17 mouse cellular contexts compared by ENCODE assay signal in the genomic region with DNA sequence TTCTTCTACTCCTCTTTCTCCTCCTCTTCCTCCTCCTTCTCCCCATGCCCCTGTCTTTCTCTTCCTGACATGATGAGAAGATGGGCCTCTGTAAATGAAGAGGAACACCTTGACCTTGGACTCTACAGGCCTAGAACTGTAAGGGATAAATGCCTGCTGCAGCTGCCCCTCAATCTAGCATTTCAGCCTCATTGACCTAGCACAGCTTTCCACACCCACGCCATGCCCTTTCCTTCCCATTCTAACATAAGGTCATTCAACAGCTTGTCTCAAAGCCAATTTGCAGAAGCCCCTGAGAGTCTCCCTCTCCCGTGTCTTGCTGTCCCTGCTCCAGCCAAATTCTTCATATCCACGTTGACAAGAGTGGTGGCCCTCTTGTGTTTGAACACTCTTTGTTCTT.
"Had no signal": no experiment of that assay in that cellular context is flagged by ENCODE, and none has a peak within 500 bp of the region (broad histone marks: within the 10 kb centered on the region; RNA-seq: fewer than 3 reads in every experiment).

No protein-coding gene starts in this region.

- H3K4me1 ChIP-seq: lung, embryonic 15.5 days; midbrain, embryonic 13.5 days; midbrain, embryonic 15.5 days; neural tube, embryonic 12.5 days; stomach, embryonic 15.5 days had no signal

- H3K9ac ChIP-seq: lung, embryonic 15.5 days; midbrain, embryonic 13.5 days; midbrain, embryonic 15.5 days; neural tube, embryonic 12.5 days; stomach, embryonic 15.5 days had no signal

- DNase-seq: lung, adult 2 months; lung, postnatal 14 days; lung, postnatal 36 days; right cerebral cortex, postnatal 14 days; thymus, adult 2 months; thymus, postnatal 25 days; thymus, postnatal 4 days had no signal

- H3K9me3 ChIP-seq: lung, embryonic 15.5 days; megakaryocyte, embryonic 14.5 days; midbrain, embryonic 13.5 days; midbrain, embryonic 15.5 days; neural tube, embryonic 12.5 days; stomach, embryonic 15.5 days had no signal

- H3K27me3 ChIP-seq: lung, embryonic 15.5 days; midbrain, embryonic 13.5 days; midbrain, embryonic 15.5 days; neural tube, embryonic 12.5 days; stomach, embryonic 15.5 days had no signal

- ATAC-seq: lung, postnatal 0 days; midbrain, embryonic 13.5 days; midbrain, embryonic 15.5 days had no signal

- H3K27ac ChIP-seq: lung, embryonic 15.5 days; macrophage; midbrain, embryonic 13.5 days; midbrain, embryonic 15.5 days; neural tube, embryonic 12.5 days; stomach, embryonic 15.5 days; stomach, postnatal 0 days had no signal

- H3K4me2 ChIP-seq: lung, embryonic 15.5 days; midbrain, embryonic 11.5 days; midbrain, embryonic 13.5 days; midbrain, embryonic 15.5 days; neural tube, embryonic 12.5 days; stomach, embryonic 15.5 days had no signal

- H3K36me3 ChIP-seq: lung, embryonic 15.5 days; midbrain, embryonic 13.5 days; midbrain, embryonic 15.5 days; neural tube, embryonic 12.5 days; stomach, embryonic 15.5 days had no signal

- H3K4me3 ChIP-seq: lung, embryonic 15.5 days; megakaryocyte, embryonic 14.5 days; midbrain, embryonic 13.5 days; midbrain, embryonic 15.5 days; neural tube, embryonic 12.5 days; stomach, embryonic 15.5 days had no signal
